Mouse (Mus musculus) kidney, adult 11 months (tissue): Measurements from ENCODE around the gene Abhd5.

Source experiments
- DNase-seq: peaks from one replicate; pipeline ENCODE4 v3.0.0; 2022

The Abhd5 gene

GRCm38 (mm10) chr9:122416617-122417016 lies 65.2 kb downstream of the Abhd5 start:
- no peak for DNase-seq

- no peak for DNase-seq
Measured at GRCm38 (mm10) chr9:122420195-122420756, 68.9 kb downstream of the Abhd5 start.

GRCm38 (mm10) chr9:122420772-122421764 lies 69.7 kb downstream of the Abhd5 start:
- peak; percentile 40 for DNase-seq

- no peak for DNase-seq
Measured at GRCm38 (mm10) chr9:122421911-122422310, 70.5 kb downstream of the Abhd5 start.

GRCm38 (mm10) chr9:122422706-122423105 lies 71.3 kb downstream of the Abhd5 start:
- DNase-seq, result no peak

GRCm38 (mm10) chr9:122423146-122423545 lies 71.7 kb downstream of the Abhd5 start:
- DNase-seq, result no peak

- no peak for DNase-seq
Measured at GRCm38 (mm10) chr9:122424941-122425608, 73.7 kb downstream of the Abhd5 start.

- no peak for DNase-seq
Measured at GRCm38 (mm10) chr9:122429058-122429649, 77.7 kb downstream of the Abhd5 start.

GRCm38 (mm10) chr9:122429685-122430084 lies 78.3 kb downstream of the Abhd5 start:
- no peak for DNase-seq
